Mouse (Mus musculus) kidney, postnatal 4 days (tissue): ENCODE results near the gene Olfr1465.

Experiments used
- DNase-seq, 2 experiments: peaks; one replicate each; pipeline ENCODE4 v3.0.0; 2021; ENCODE audit warnings: mixed read lengths in 2 of 2

Gene Olfr1465

GRCm38 (mm10) chr19:13315441-13315840 lies at the start of gene Olfr1465:
TSS of gene Olfr1465 (minus strand) at chr19:13315541.
- no peak for DNase-seq

GRCm38 (mm10) chr19:13361936-13362335 lies 46.6 kb upstream of the Olfr1465 start, which contains the start of gene Olfr1467:
TSS of gene Olfr1467 (plus strand) at chr19:13362236.
- DNase-seq, result no peak

GRCm38 (mm10) chr19:13338562-13338961 lies 23.2 kb upstream of the Olfr1465 start, which contains the start of gene Olfr1466:
TSS of gene Olfr1466 (plus strand) at chr19:13338862.
- DNase-seq, result no peak
